Mouse (Mus musculus) heart, postnatal 25 days (tissue): ENCODE data around the gene Aadacl3. TPM values are rescaled to one million over a fixed set of nuclear protein-coding genes. Genes with fewer than 3 reads are reported as not detected.

Source experiments
- total RNA-seq, 2 experiments: library from RNA; stranded (reverse); gene quantifications; 2 replicates each; pipeline ENCODE4 v1.2.3; 2021

Gene Aadacl3
- total RNA-seq, 2 experiments from 2014 or later, result not detected

Other genes starting within 250 kb of the Aadacl3 start
- gene Pramel5, start 183.3 kb downstream of the Aadacl3 start, total RNA-seq, result not detected
- gene Gm13128, start 133.5 kb downstream of the Aadacl3 start, total RNA-seq, result not detected
- not detected for gene Gm13119, start 105.8 kb downstream of the Aadacl3 start, total RNA-seq
- not detected for gene Pramef20, start 85.8 kb downstream of the Aadacl3 start, total RNA-seq
- gene Pramef12, start 55.3 kb downstream of the Aadacl3 start, total RNA-seq, result not detected
- not detected for gene 1700012P22Rik, start 25.0 kb downstream of the Aadacl3 start, total RNA-seq
- gene Gm9944, start 10.4 kb downstream of the Aadacl3 start, total RNA-seq, result not detected
- gene 9430007A20Rik, start 56.1 kb upstream of the Aadacl3 start, total RNA-seq, result not detected
- gene Gm13124, start 101.4 kb upstream of the Aadacl3 start, total RNA-seq, result not detected
- gene Aadacl4, start 150.0 kb upstream of the Aadacl3 start, total RNA-seq, result not detected
- gene Gm436, start 222.6 kb upstream of the Aadacl3 start, total RNA-seq, result not detected